Mouse (Mus musculus) thymus, postnatal 25 days (tissue): ENCODE measurements around the gene Sowahd.

ENCODE experiments used
- DNase-seq: peaks from one replicate; pipeline ENCODE4 v3.0.0; 2022

Sowahd gene

DNA sequence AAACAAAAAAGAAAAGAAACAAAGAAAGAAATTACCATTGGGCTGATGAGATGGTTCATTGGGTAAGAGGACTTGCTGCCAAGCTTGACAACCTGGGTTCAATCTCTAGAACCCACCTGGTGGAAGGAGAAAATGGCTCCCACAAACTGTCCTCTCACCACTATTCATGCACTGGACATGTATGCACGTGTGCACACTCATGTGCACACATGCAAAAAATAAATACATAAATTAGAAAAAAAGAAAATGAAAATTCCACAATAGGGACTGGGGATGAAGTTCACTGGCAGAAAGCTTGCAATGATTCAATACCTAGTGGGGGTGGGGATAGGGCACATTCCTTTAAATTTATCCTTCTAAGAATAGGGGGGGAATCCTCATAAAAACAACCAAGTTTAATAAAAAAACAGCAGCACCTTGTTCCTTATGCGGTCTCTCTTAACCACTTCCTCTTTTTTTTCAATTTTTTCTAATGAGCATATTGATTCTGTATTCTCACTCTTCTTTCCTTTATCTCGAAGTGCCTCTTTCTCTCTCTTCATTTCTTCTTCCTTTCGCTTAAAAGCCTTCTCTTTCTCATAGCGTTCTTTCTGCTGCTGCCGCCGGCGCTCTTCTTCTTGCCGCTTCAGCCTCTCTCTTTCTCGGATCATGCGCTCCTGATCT is 46.6 kb downstream of the Sowahd start:
- DNase-seq, result no peak

DNA sequence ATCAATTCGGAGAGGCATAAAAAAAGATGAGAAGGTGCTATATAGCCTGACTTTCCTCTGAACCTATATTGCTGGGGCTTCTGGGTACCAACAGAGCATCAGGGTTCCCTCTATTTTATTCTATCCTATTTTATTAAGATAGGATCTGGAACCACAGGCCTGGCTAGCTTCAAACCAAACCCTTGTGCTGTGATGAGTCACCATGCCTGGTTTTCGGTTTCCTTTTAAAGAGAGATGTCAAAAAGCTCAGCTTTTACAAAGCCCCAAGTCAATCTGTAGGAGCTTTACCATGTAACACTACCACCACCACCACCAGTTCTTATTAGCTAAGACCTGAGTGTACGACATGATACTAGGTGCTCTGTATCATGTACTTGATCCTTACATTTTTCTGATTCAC is 50.0 kb downstream of the Sowahd start:
- DNase-seq, result no peak
